Mouse (Mus musculus): Measurements from ENCODE around the gene Tomm6. TPM values are rescaled to one million over a fixed set of nuclear protein-coding genes. Genes with fewer than 3 reads are reported as not detected.
A peak's percentile ranks its signal among the peaks of the same experiment; 100 is the strongest.
"Not testable (repeated sequence)": the region's sequence is repeated elsewhere in the genome, so short reads cannot be mapped to it uniquely, and the experiment has no call there.

The Tomm6 gene
- total RNA-seq, 4 experiments from 2014 or later = 170 to 219 (median 199) TPM

- DNase-seq (ENCODE audit: low spot score in 2 of 2) = not testable (repeated sequence)
Measured at GRCm38 (mm10) chr17:47654346-47654745, 33.8 kb downstream of the Tomm6 start.

- no peak for DNase-seq (ENCODE audit: low spot score in 2 of 2)
Measured at GRCm38 (mm10) chr17:47651953-47652352, 36.2 kb downstream of the Tomm6 start.

GRCm38 (mm10) chr17:47648966-47649365 is 39.2 kb downstream of the Tomm6 start:
- DNase-seq (ENCODE audit: low spot score in 2 of 2) = no peak

GRCm38 (mm10) chr17:47646683-47647082 is 41.5 kb downstream of the Tomm6 start:
- DNase-seq (ENCODE audit: low spot score in 2 of 2) = peak in 1 of 2 experiments; percentile 45

GRCm38 (mm10) chr17:47642992-47643391 is 45.2 kb downstream of the Tomm6 start:
- DNase-seq (ENCODE audit: low spot score in 2 of 2) = no peak

Other genes starting within 250 kb of the Tomm6 start
- 10 to 100 TPM; 18.4 to 25.0 (median 23.4) TPM for gene Taf8, start 186.1 kb downstream of the Tomm6 start, total RNA-seq (2022)
- 10 to 100 TPM; 38.4 to 45.2 (median 38.8) TPM for gene Ccnd3, start 183.3 kb downstream of the Tomm6 start, total RNA-seq (2022)
- gene Bysl, start 76.9 kb downstream of the Tomm6 start, total RNA-seq (2022) = 10 to 100 TPM; 16.9 to 18.6 (median 17.8) TPM
- gene Med20, start 76.8 kb downstream of the Tomm6 start, total RNA-seq (2022) = 10 to 100 TPM; 31.1 to 40.3 (median 33.1) TPM
- gene Gm20517, start 76.8 kb downstream of the Tomm6 start, total RNA-seq (2022) = 1 to 10 TPM; 4.9 to 8.9 (median 7.0) TPM
- gene Usp49, start 57.7 kb downstream of the Tomm6 start, total RNA-seq (2022) = 10 to 100 TPM in 3 of 4 experiments, 1 to 10 TPM in 1; 8.1 to 11.5 (median 10.8) TPM
- gene Frs3, start 644 bp upstream of the Tomm6 start, total RNA-seq (2022) = 10 to 100 TPM; 28.6 to 36.7 (median 31.2) TPM
- 1 to 10 TPM; 3.3 to 4.3 (median 3.6) TPM for gene Gm21981, start 6.1 kb upstream of the Tomm6 start, total RNA-seq (2022)
- 1 to 10 TPM; 2.9 to 3.7 (median 3.2) TPM for gene Prickle4, start 6.3 kb upstream of the Tomm6 start, total RNA-seq (2022)
- gene Pgc, start 38.5 kb upstream of the Tomm6 start, total RNA-seq (2022) = not detected
- 10 to 100 TPM; 13.4 to 18.5 (median 17.6) TPM for gene Tfeb, start 48.6 kb upstream of the Tomm6 start, total RNA-seq (2022)
- 1 to 10 TPM in 2 of 4 experiments, under 1 TPM in 2; 0.37 to 2.1 (median 0.91) TPM for gene Mdfi, start 146.3 kb upstream of the Tomm6 start, total RNA-seq (2022)
- 10 to 100 TPM; 44.5 to 52.4 (median 49.1) TPM for gene Foxp4, start 236.3 kb upstream of the Tomm6 start, total RNA-seq (2022)